Mouse (Mus musculus) kidney, embryonic 14.5 days (tissue): Measurements from ENCODE around the gene Ppm1d. TPM values are rescaled to one million over a fixed set of nuclear protein-coding genes. Genes with fewer than 3 reads are reported as not detected.

Experiments used
- ATAC-seq: fragments of 200-750 bp; cut with Nextera tagmentation; 2 replicates; pipeline ENCODE4 v1.8.0; 2017; ENCODE audit warnings: moderate number of reproducible peaks, mild to moderate bottlenecking, moderate TSS enrichment, moderate library complexity; ENCODE audit not compliant: low FRiP score, low TSS enrichment
- H3K27ac ChIP-seq: fragments of 300-500 bp; sonication (generic); 2 replicates; pipeline ENCODE4 v1.5.1; 2014; ENCODE audit warnings: low read depth, mild to moderate bottlenecking, low read length, moderate library complexity, mixed read lengths
- H3K27me3 ChIP-seq: fragments of 300-500 bp; sonication (generic); 2 replicates; pipeline ENCODE4 v1.6.1; 2014; ENCODE audit warnings: mild to moderate bottlenecking, low read length; ENCODE audit not compliant: control insufficient read depth, insufficient read depth
- H3K36me3 ChIP-seq: fragments of 300-500 bp; sonication (generic); 2 replicates; pipeline ENCODE4 v1.6.1; 2014; ENCODE audit warnings: low read length, mixed read lengths; ENCODE audit not compliant: control insufficient read depth, insufficient read depth
- H3K4me1 ChIP-seq: fragments of 300-500 bp; sonication (generic); 2 replicates; pipeline ENCODE4 v1.6.1; 2014; ENCODE audit warnings: low read length, mixed read lengths; ENCODE audit not compliant: control insufficient read depth, insufficient read depth
- H3K4me2 ChIP-seq: fragments of 300-500 bp; sonication (generic); replicated peaks from 2 replicates; pipeline ENCODE4 v1.6.1; 2014; ENCODE audit warnings: low read depth, mild to moderate bottlenecking, low read length
- H3K4me3 ChIP-seq: fragments of 300-500 bp; sonication (generic); 2 replicates; pipeline ENCODE4 v1.5.1; 2014; ENCODE audit warnings: mild to moderate bottlenecking, low read length
- H3K9ac ChIP-seq: fragments of 300-500 bp; sonication (generic); 2 replicates; pipeline ENCODE4 v1.6.1; 2014; ENCODE audit warnings: low read depth, mild to moderate bottlenecking, low read length, moderate library complexity
- H3K9me3 ChIP-seq: fragments of 300-500 bp; sonication (generic); 2 replicates; pipeline ENCODE4 v1.6.1; 2016; ENCODE audit warnings: low read length; ENCODE audit not compliant: control insufficient read depth
- WGBS: fragments of 180-500 bp; shearing (Covaris S2); extraction: QIAGEN DNeasy Blood & Tissue Kit; methylation state at CpG from one replicate; pipeline ENCODE4 v1.1.7; 2014; 5-methylcytosine and 5-hydroxymethylcytosine counted together
- polyA plus RNA-seq: library from polyadenylated mRNA; unstranded; fragments of >200 nt; fragmentation: Nextera tagmentation; extraction: Ambion mirVana; gene quantifications from 2 replicates; pipeline ENCODE4 v1.2.1, GENCODE M21; 2014

Gene Ppm1d
- polyA plus RNA-seq, 1 experiment from 2014 or later = 22.1 TPM

GRCm38 (mm10) chr11:85297953-85298352 is 13.1 kb upstream of the Ppm1d start:
- no peak overlapping the region for H3K4me2 ChIP-seq
- H3K27me3 ChIP-seq = no peaks in the 10 kb centered on the region
- H3K36me3 ChIP-seq = no peaks in the 10 kb centered on the region
- WGBS = 86% methylated on average over 13 of the region's 13 CpGs
- no peak overlapping the region for H3K4me3 ChIP-seq
- H3K9ac ChIP-seq = no peak overlapping the region
- H3K9me3 ChIP-seq = no peaks in the 10 kb centered on the region
- no peak overlapping the region for H3K27ac ChIP-seq
- no peak for ATAC-seq
- H3K4me1 ChIP-seq = no peaks in the 10 kb centered on the region

- no peak overlapping the region for H3K9ac ChIP-seq
- 77% methylated on average over 2 of the region's 2 CpGs for WGBS
- no peak for ATAC-seq
- H3K4me2 ChIP-seq = no peak overlapping the region
- H3K9me3 ChIP-seq = no peaks in the 10 kb centered on the region
- H3K27ac ChIP-seq = no peak overlapping the region
- no peak overlapping the region for H3K4me3 ChIP-seq
- no peaks in the 10 kb centered on the region for H3K36me3 ChIP-seq
- no peaks in the 10 kb centered on the region for H3K4me1 ChIP-seq
- no peaks in the 10 kb centered on the region for H3K27me3 ChIP-seq
Observed at GRCm38 (mm10) chr11:85299880-85300279, 11.2 kb upstream of the Ppm1d start.

GRCm38 (mm10) chr11:85301161-85301560 is 9.9 kb upstream of the Ppm1d start:
- no peak for ATAC-seq
- H3K36me3 ChIP-seq = no peaks in the 10 kb centered on the region
- H3K4me1 ChIP-seq = no peaks in the 10 kb centered on the region
- H3K27ac ChIP-seq = no peak overlapping the region
- no peak overlapping the region for H3K4me3 ChIP-seq
- H3K9ac ChIP-seq = no peak overlapping the region
- H3K4me2 ChIP-seq = no peak overlapping the region
- no peaks in the 10 kb centered on the region for H3K9me3 ChIP-seq
- H3K27me3 ChIP-seq = no peaks in the 10 kb centered on the region
- WGBS = 87% methylated on average over 3 of the region's 3 CpGs

GRCm38 (mm10) chr11:85301836-85302235 is 9.2 kb upstream of the Ppm1d start:
- Histone ChIP-seq H3K27ac (no peak overlapping the region), H3K9ac (no peak overlapping the region), H3K4me3 (no peak overlapping the region), H3K4me2 (no peak overlapping the region), H3K27me3 (no peaks in the 10 kb centered on the region), H3K4me1 (no peaks in the 10 kb centered on the region), H3K36me3 (no peaks in the 10 kb centered on the region), H3K9me3 (no peaks in the 10 kb centered on the region)
- WGBS = 66% methylated on average over 2 of the region's 2 CpGs
- ATAC-seq = no peak

GRCm38 (mm10) chr11:85306577-85307260 is 4.3 kb upstream of the Ppm1d start:
- H3K27ac ChIP-seq = no peak overlapping the region
- no peak overlapping the region for H3K4me3 ChIP-seq
- WGBS = 55% methylated on average over 4 of the region's 4 CpGs
- no peaks in the 10 kb centered on the region for H3K36me3 ChIP-seq
- H3K4me1 ChIP-seq = no peaks in the 10 kb centered on the region
- H3K27me3 ChIP-seq = no peaks in the 10 kb centered on the region
- ATAC-seq = no peak
- H3K9me3 ChIP-seq = no peaks in the 10 kb centered on the region
- H3K9ac ChIP-seq = no peak overlapping the region
- no peak overlapping the region for H3K4me2 ChIP-seq

- Histone ChIP-seq H3K4me3 (no peak overlapping the region), H3K9ac (no peak overlapping the region), H3K4me2 (no peak overlapping the region), H3K27ac (no peak overlapping the region), H3K9me3 (no peaks in the 10 kb centered on the region), H3K36me3 (no peaks in the 10 kb centered on the region), H3K4me1 (peaks cover 11% of the 10 kb centered on the region), H3K27me3 (no peaks in the 10 kb centered on the region)
- ATAC-seq = no peak
- WGBS = 71% methylated on average over 2 of the region's 2 CpGs
Observed at GRCm38 (mm10) chr11:85308799-85309198, 2.2 kb upstream of the Ppm1d start.

- H3K4me2 ChIP-seq = peak overlapping the region; percentile 76
- WGBS = 2% methylated on average over 15 of the region's 15 CpGs
- ATAC-seq = no peak
Observed at GRCm38 (mm10) chr11:85310407-85310712, 684 bp upstream of the Ppm1d start.

GRCm38 (mm10) chr11:85311645-85312490 is 824 bp downstream of the Ppm1d start:
- Histone ChIP-seq H3K36me3 (peaks cover 8% of the 10 kb centered on the region; the same call in 1 of the 2 replicates), H3K9me3 (no peaks in the 10 kb centered on the region), H3K27ac (peak overlapping the region; percentile 60), H3K9ac (peak overlapping the region; percentile 92), H3K27me3 (no peaks in the 10 kb centered on the region), H3K4me1 (peaks cover 11% of the 10 kb centered on the region), H3K4me3 (peak overlapping the region; percentile 92), H3K4me2 (peak overlapping the region; percentile 62)
- WGBS = 0% methylated on average over 50 of the region's 56 CpGs
- ATAC-seq = peak; percentile 17

More at GRCm38 (mm10) chr11:85310407-85310712, 684 bp upstream of the Ppm1d start:
- H3K27me3 ChIP-seq = no peaks in the 10 kb centered on the region
- H3K36me3 ChIP-seq = peaks cover 8% of the 10 kb centered on the region; the same call in 1 of the 2 replicates
- peak overlapping the region; percentile 91 for H3K27ac ChIP-seq
- peaks cover 11% of the 10 kb centered on the region for H3K4me1 ChIP-seq
- no peaks in the 10 kb centered on the region for H3K9me3 ChIP-seq
- peak overlapping the region; percentile 92 for H3K4me3 ChIP-seq
- peak overlapping the region; percentile 57 for H3K9ac ChIP-seq

GRCm38 (mm10) chr11:85312818-85313217 is 1.8 kb downstream of the Ppm1d start:
- WGBS = 18% methylated on average over 2 of the region's 2 CpGs
- Histone ChIP-seq H3K9me3 (no peaks in the 10 kb centered on the region), H3K9ac (no peak overlapping the region; the same call in 1 of the 2 replicates), H3K4me2 (peak overlapping the region; percentile 62), H3K27ac (no peak overlapping the region), H3K36me3 (peaks cover 8% of the 10 kb centered on the region; the same call in 1 of the 2 replicates), H3K4me1 (peaks cover 11% of the 10 kb centered on the region), H3K27me3 (no peaks in the 10 kb centered on the region), H3K4me3 (peak overlapping the region; percentile 92)
- no peak for ATAC-seq
